Mouse (Mus musculus) intestine, postnatal 0 days (tissue): Measurements from ENCODE around the gene Lhx2. TPM values are rescaled to one million over a fixed set of nuclear protein-coding genes. Genes with fewer than 3 reads are reported as not detected.

Source experiments
- ATAC-seq: fragments of 200-750 bp; cut with Nextera tagmentation; 2 replicates; pipeline ENCODE4 v1.8.0; 2017; ENCODE audit warnings: mild to moderate bottlenecking, moderate TSS enrichment, moderate library complexity
- H3K27ac ChIP-seq: fragments of 300-500 bp; sonication (generic); 2 replicates; pipeline ENCODE4 v1.5.1; 2014; ENCODE audit warnings: mild to moderate bottlenecking, low read depth, low read length, moderate library complexity
- H3K27me3 ChIP-seq: fragments of 300-500 bp; sonication (generic); replicated peaks from 2 replicates; pipeline ENCODE4 v1.6.1; 2014; ENCODE audit warnings: low read length, mixed read lengths; ENCODE audit not compliant: control insufficient read depth, insufficient read depth
- H3K36me3 ChIP-seq: fragments of 300-500 bp; sonication (generic); 2 replicates; pipeline ENCODE4 v1.6.1; 2014; ENCODE audit warnings: mild to moderate bottlenecking, moderate library complexity; ENCODE audit not compliant: control insufficient read depth, insufficient read depth
- H3K4me1 ChIP-seq: fragments of 300-500 bp; sonication (generic); replicated peaks from 2 replicates; pipeline ENCODE4 v1.6.1; 2014; ENCODE audit warnings: antibody characterized with exemption, low read length, mixed read lengths; ENCODE audit not compliant: control insufficient read depth, insufficient read depth
- H3K4me2 ChIP-seq: fragments of 300-500 bp; sonication (generic); replicated peaks from 2 replicates; pipeline ENCODE4 v1.6.1; 2014; ENCODE audit warnings: low read depth, mild to moderate bottlenecking, moderate library complexity
- H3K4me3 ChIP-seq: fragments of 300-500 bp; sonication (generic); 2 replicates; pipeline ENCODE4 v1.5.1; 2014; ENCODE audit warnings: low read depth, low read length
- H3K9ac ChIP-seq: fragments of 300-500 bp; sonication (generic); 2 replicates; pipeline ENCODE4 v1.6.1; 2014; ENCODE audit warnings: mild to moderate bottlenecking, low read depth, low read length
- H3K9me3 ChIP-seq: fragments of 300-500 bp; sonication (generic); 2 replicates; pipeline ENCODE4 v1.6.1; 2016; ENCODE audit warnings: mixed run types; ENCODE audit not compliant: control insufficient read depth
- CTCF ChIP-seq: sonication (generic); IDR thresholded peaks from 2 replicates; pipeline ENCODE4 v1.5.1; 2016; ENCODE audit warnings: low read depth, mild to moderate bottlenecking, control low read depth, antibody characterized with exemption, moderate library complexity
- whole genome bisulfite sequencing: fragments of 180-500 bp; shearing (Covaris S2); extraction: QIAGEN DNeasy Blood & Tissue Kit; methylation state at CpG from one replicate; pipeline ENCODE4 v1.1.7; 2014; 5-methylcytosine and 5-hydroxymethylcytosine counted together
- polyA plus RNA-seq: library from polyadenylated mRNA; unstranded; fragments of >200 nt; fragmentation: Nextera tagmentation; extraction: Ambion mirVana; gene quantifications from 2 replicates; pipeline ENCODE4 v1.2.1, GENCODE M21; 2015

Lhx2 gene
- polyA plus RNA-seq, 1 experiment from 2014 or later = not detected

- Histone ChIP-seq H3K4me1 (no peaks in the 10 kb centered on the region; the same call in 1 of the 2 replicates), H3K36me3 (no peaks in the 10 kb centered on the region), H3K4me2 (no peak overlapping the region), H3K9ac (no peak overlapping the region), H3K27me3 (peaks cover 96% of the 10 kb centered on the region), H3K27ac (no peak overlapping the region), H3K9me3 (no peaks in the 10 kb centered on the region), H3K4me3 (no peak overlapping the region)
- TF ChIP-seq CTCF = no peak
- 7% methylated on average over 4 of the region's 4 CpGs for WGBS
- no peak for ATAC-seq
Observed at GRCm38 (mm10) chr2:38353664-38354063, 14.6 kb downstream of the Lhx2 start.

GRCm38 (mm10) chr2:38354179-38354716 lies 15.2 kb downstream of the Lhx2 start:
- no peak overlapping the region for H3K4me2 ChIP-seq
- no peak overlapping the region for H3K4me3 ChIP-seq
- H3K27ac ChIP-seq = no peak overlapping the region
- ATAC-seq = no peak
- H3K9ac ChIP-seq = no peak overlapping the region
- no peaks in the 10 kb centered on the region; the same call in 1 of the 2 replicates for H3K4me1 ChIP-seq
- H3K9me3 ChIP-seq = no peaks in the 10 kb centered on the region
- H3K27me3 ChIP-seq = peaks cover 95% of the 10 kb centered on the region
- no peak for TF ChIP-seq CTCF
- no peaks in the 10 kb centered on the region for H3K36me3 ChIP-seq
- 3% methylated on average over 22 of the region's 22 CpGs for WGBS

GRCm38 (mm10) chr2:38354717-38355510 lies 15.8 kb downstream of the Lhx2 start:
- peaks cover 95% of the 10 kb centered on the region for H3K27me3 ChIP-seq
- TF ChIP-seq CTCF = no peak

GRCm38 (mm10) chr2:38355731-38356427 lies 16.8 kb downstream of the Lhx2 start:
- H3K36me3 ChIP-seq = no peaks in the 10 kb centered on the region
- no peaks in the 10 kb centered on the region for H3K9me3 ChIP-seq
- no peaks in the 10 kb centered on the region; the same call in 1 of the 2 replicates for H3K4me1 ChIP-seq
- H3K27ac ChIP-seq = no peak overlapping the region
- 2% methylated on average over 19 of the region's 19 CpGs for WGBS
- no peak overlapping the region for H3K9ac ChIP-seq
- peak overlapping the region; percentile 16; the same call in 1 of the 2 replicates for H3K4me3 ChIP-seq
- ATAC-seq = no peak
- TF ChIP-seq CTCF = no peak
- peaks cover 95% of the 10 kb centered on the region for H3K27me3 ChIP-seq
- H3K4me2 ChIP-seq = 0 out of 2 replicates have a peak overlapping the region, but pooled peaks have one; percentile 40

More at GRCm38 (mm10) chr2:38354717-38355510, 15.8 kb downstream of the Lhx2 start:
- 1% methylated on average over 34 of the region's 34 CpGs for WGBS
- Histone ChIP-seq H3K4me3 (no peak overlapping the region), H3K27ac (no peak overlapping the region), H3K9me3 (no peaks in the 10 kb centered on the region), H3K36me3 (no peaks in the 10 kb centered on the region), H3K9ac (no peak overlapping the region), H3K4me2 (no peak overlapping the region), H3K4me1 (no peaks in the 10 kb centered on the region; the same call in 1 of the 2 replicates)
- no peak for ATAC-seq

GRCm38 (mm10) chr2:38356428-38357260 lies 17.6 kb downstream of the Lhx2 start:
- Histone ChIP-seq H3K27me3 (peaks cover 93% of the 10 kb centered on the region), H3K4me2 (peak overlapping the region; percentile 40), H3K4me3 (peak overlapping the region; percentile 16), H3K27ac (no peak overlapping the region), H3K36me3 (no peaks in the 10 kb centered on the region), H3K9ac (no peak overlapping the region), H3K4me1 (no peaks in the 10 kb centered on the region), H3K9me3 (no peaks in the 10 kb centered on the region)
- no peak for ATAC-seq
- WGBS = 2% methylated on average over 53 of the region's 53 CpGs
- TF ChIP-seq CTCF = no peak
